Mouse (Mus musculus): Measurements from ENCODE around the gene Wnt11. TPM values are rescaled to one million over a fixed set of nuclear protein-coding genes. Genes with fewer than 3 reads are reported as not detected.

The Wnt11 gene
- polyA plus RNA-seq, 1 experiment from 2014 or later: 1.9 TPM

DNA sequence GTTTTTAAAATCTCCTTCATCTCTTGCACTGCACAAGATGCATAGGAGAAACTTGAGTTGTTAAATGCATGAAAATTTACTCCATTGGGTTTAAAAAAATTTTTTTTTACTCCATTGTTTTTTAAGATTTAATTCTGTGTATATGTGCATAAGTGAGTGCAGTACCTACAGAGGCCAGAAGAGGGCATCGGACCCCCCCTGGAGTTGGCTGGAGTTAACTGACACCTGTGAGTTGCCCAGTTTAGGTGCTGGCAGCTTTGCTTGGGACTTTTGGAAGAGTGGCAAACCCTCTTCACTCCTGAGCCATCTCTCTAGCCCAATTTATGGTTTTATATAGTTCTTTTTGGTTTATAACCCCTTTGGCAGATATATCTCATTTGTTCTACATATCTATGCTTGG, 66.2 kb downstream of the Wnt11 start:
- Histone ChIP-seq H3K9me3 (peaks cover 3% of the 10 kb centered on the region; the same call in 1 of the 2 replicates), H3K27me3 (ENCODE audit: insufficient read depth, poor library complexity, severe bottlenecking) (no peaks in the 10 kb centered on the region), H3K4me3 (no peak overlapping the region), H3K4me1 (replicated peaks) (peaks cover 30% of the 10 kb centered on the region), H3K36me3 (no peaks in the 10 kb centered on the region), H3K27ac (no peak overlapping the region)
- WGBS: 95% methylated on average over 1 of the region's 1 CpGs
- no peak for DNase-seq (ENCODE audit: low spot score)

DNA sequence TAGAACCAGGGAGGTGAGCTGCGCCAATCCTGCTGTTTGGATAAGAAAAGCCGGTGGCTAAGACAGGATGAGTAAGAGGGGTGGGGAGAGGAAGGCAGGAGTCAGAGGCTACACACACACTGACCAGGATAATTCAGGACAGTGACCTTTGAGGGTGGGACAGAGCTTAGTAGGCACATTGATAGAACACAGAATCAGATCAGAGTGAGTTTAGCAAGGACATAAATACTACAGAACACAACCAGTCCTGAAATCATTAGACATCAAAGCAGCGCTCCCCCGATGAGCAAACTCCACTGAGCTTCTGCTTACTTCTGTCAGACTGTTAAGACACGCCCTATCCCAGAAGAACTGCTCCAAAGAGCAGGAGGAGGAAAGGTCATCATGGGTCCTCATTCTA, 69.0 kb downstream of the Wnt11 start:
- Histone ChIP-seq H3K4me3 (no peak overlapping the region), H3K27me3 (ENCODE audit: insufficient read depth, poor library complexity, severe bottlenecking) (no peaks in the 10 kb centered on the region), H3K9me3 (peaks cover 3% of the 10 kb centered on the region; the same call in 1 of the 2 replicates), H3K27ac (no peak overlapping the region), H3K4me1 (replicated peaks) (peaks cover 30% of the 10 kb centered on the region), H3K36me3 (no peaks in the 10 kb centered on the region)
- no peak for DNase-seq (ENCODE audit: low spot score)
- 56% methylated on average over 5 of the region's 5 CpGs for WGBS

Other genes starting within 250 kb of the Wnt11 start
- gene Emsy, start 178.3 kb upstream of the Wnt11 start, polyA plus RNA-seq (2016; fragmentation: Nextera tagmentation; extraction: Ambion mirVana): 37.8 and 38.5 TPM in 2 replicates
- 57.4 and 63.7 TPM in 2 replicates for gene Thap12, start 132.0 kb upstream of the Wnt11 start, polyA plus RNA-seq (2016; fragmentation: Nextera tagmentation; extraction: Ambion mirVana)